Mouse (Mus musculus) liver, embryonic 14.5 days (tissue): ENCODE measurements at regions not wholly inside any gene's neighbourhood (a gene's known extent, or its start where the extent isn't known, plus 50 kb on each side); places are given as distances from the start of the nearest gene placed in this dataset.

Experiments used
- ATAC-seq: fragments of 200-750 bp; cut with Nextera tagmentation; 2 replicates; pipeline ENCODE4 v1.8.0; 2017; ENCODE audit warnings: moderate number of reproducible peaks, mild to moderate bottlenecking, moderate library complexity; ENCODE audit not compliant: insufficient read depth
- DNase-seq, 3 experiments: peaks; one replicate each; pipeline ENCODE4 v3.0.0-alpha.2; 2012 to 2013; ENCODE audit warnings: low read depth in 3 of 3, low spot score in 3 of 3
- H3K27ac ChIP-seq: fragments of 300-500 bp; sonication (generic); 2 replicates; pipeline ENCODE4 v1.5.1; 2014; ENCODE audit warnings: moderate library complexity, mild to moderate bottlenecking, control low read depth, inconsistent platforms
- H3K27me3 ChIP-seq: fragments of 300-500 bp; sonication (generic); 2 replicates; pipeline ENCODE4 v1.6.1; 2014; ENCODE audit warnings: mild to moderate bottlenecking, low read length, moderate library complexity; ENCODE audit not compliant: control insufficient read depth, insufficient read depth
- H3K36me3 ChIP-seq: fragments of 300-500 bp; sonication (generic); replicated peaks from 2 replicates; pipeline ENCODE4 v1.6.1; 2014; ENCODE audit warnings: low read depth; ENCODE audit not compliant: control insufficient read depth, insufficient read depth
- H3K4me1 ChIP-seq, 2 experiments: fragments of 200-500 bp in 1 of 2; fragments of 300-500 bp in 1 of 2; sonication (generic) in 1 of 2; replicated peaks; 2 replicates each; pipeline ENCODE4 v1.6.1; 2012 to 2014; ENCODE audit warnings: antibody characterized with exemption in 1 of 2, inconsistent platforms in 1 of 2, low read length in 1 of 2; ENCODE audit not compliant: control insufficient read depth in 2 of 2, insufficient read depth in 2 of 2
- H3K4me2 ChIP-seq: fragments of 300-500 bp; sonication (generic); 2 replicates; pipeline ENCODE4 v1.6.1; 2014; ENCODE audit warnings: low read depth, mild to moderate bottlenecking, control low read depth, moderate library complexity
- H3K4me3 ChIP-seq, 2 experiments: fragments of 200-500 bp in 1 of 2; fragments of 300-500 bp in 1 of 2; sonication (generic) in 1 of 2; 2 replicates each; pipeline ENCODE4 v1.5.1; 2012 to 2014; ENCODE audit warnings: low read depth in 2 of 2, low read length in 2 of 2, mild to moderate bottlenecking in 2 of 2, control low read depth in 1 of 2, inconsistent platforms in 1 of 2, moderate library complexity in 1 of 2; ENCODE audit not compliant: insufficient read depth in 1 of 2
- H3K9ac ChIP-seq: fragments of 300-500 bp; sonication (generic); replicated peaks from 2 replicates; pipeline ENCODE4 v1.6.1; 2014; ENCODE audit warnings: mild to moderate bottlenecking, control low read depth, moderate library complexity
- H3K9me3 ChIP-seq: fragments of 300-500 bp; sonication (generic); 2 replicates; pipeline ENCODE4 v1.6.1; 2016; ENCODE audit warnings: low read length, mixed read lengths; ENCODE audit not compliant: control insufficient read depth
- CTCF ChIP-seq: IDR thresholded peaks from 2 replicates; pipeline ENCODE4 v1.5.1; 2016; ENCODE audit warnings: antibody characterized with exemption, low read depth, control low read depth
- EP300 ChIP-seq: IDR thresholded peaks from 2 replicates; pipeline ENCODE4 v1.6.1; 2016; ENCODE audit warnings: antibody characterized with exemption, low read depth
- WGBS: fragments of 180-500 bp; shearing (Covaris S2); extraction: QIAGEN DNeasy Blood & Tissue Kit; methylation state at CpG from one replicate; pipeline ENCODE4 v1.1.7; 2014; ENCODE audit not compliant: insufficient replicate concordance; 5-methylcytosine and 5-hydroxymethylcytosine counted together

GRCm38 (mm10) chr14:105631681-105632031, 265.0 kb downstream of the Spry2 start:
- no peaks in the 10 kb centered on the region for H3K4me1 ChIP-seq
- no peaks in the 10 kb centered on the region for H3K36me3 ChIP-seq
- no peak for DNase-seq
- no peak for ATAC-seq
- H3K9ac ChIP-seq: no peak overlapping the region
- WGBS: 58% methylated on average over 5 of the region's 5 CpGs
- TF ChIP-seq EP300 (no peak), CTCF (no peak)
- no peak overlapping the region for H3K4me3 ChIP-seq
- H3K27me3 ChIP-seq: no peaks in the 10 kb centered on the region
- no peaks in the 10 kb centered on the region for H3K9me3 ChIP-seq
- no peak overlapping the region for H3K4me2 ChIP-seq
- H3K27ac ChIP-seq: no peak overlapping the region

- Histone ChIP-seq H3K9me3 (no peaks in the 10 kb centered on the region), H3K36me3 (no peaks in the 10 kb centered on the region), H3K27me3 (no peaks in the 10 kb centered on the region), H3K27ac (no peak overlapping the region), H3K4me2 (no peak overlapping the region), H3K4me3 (no peak overlapping the region), H3K9ac (no peak overlapping the region), H3K4me1 (no peaks in the 10 kb centered on the region)
- ATAC-seq (no peak), DNase-seq (no peak)
- TF ChIP-seq CTCF: no peak
- 70% methylated on average over 9 of the region's 9 CpGs for WGBS
These were observed 265.5 kb downstream of the Spry2 start for GRCm38 (mm10) chr14:105630867-105631680.

GRCm38 (mm10) chr14:105630444-105630843, 266.2 kb downstream of the Spry2 start:
- Histone ChIP-seq H3K36me3 (no peaks in the 10 kb centered on the region), H3K27me3 (no peaks in the 10 kb centered on the region), H3K27ac (no peak overlapping the region), H3K4me3 (no peak overlapping the region), H3K9ac (no peak overlapping the region), H3K9me3 (no peaks in the 10 kb centered on the region), H3K4me1 (no peaks in the 10 kb centered on the region), H3K4me2 (no peak overlapping the region)
- DNase-seq (no peak), ATAC-seq (no peak)
- TF ChIP-seq CTCF: no peak
- no peak for TF ChIP-seq EP300
- 68% methylated on average over 5 of the region's 5 CpGs for WGBS

- no peaks in the 10 kb centered on the region for H3K36me3 ChIP-seq
- H3K27me3 ChIP-seq: no peaks in the 10 kb centered on the region
- no peaks in the 10 kb centered on the region for H3K9me3 ChIP-seq
- ATAC-seq (no peak), DNase-seq (no peak)
- H3K4me1 ChIP-seq: no peaks in the 10 kb centered on the region
- no peak overlapping the region for H3K9ac ChIP-seq
- H3K4me3 ChIP-seq: no peak overlapping the region
- H3K27ac ChIP-seq: no peak overlapping the region
- no peak for TF ChIP-seq EP300
- no peak for TF ChIP-seq CTCF
- H3K4me2 ChIP-seq: no peak overlapping the region
- 49% methylated on average over 3 of the region's 3 CpGs for WGBS
These were observed 267.9 kb downstream of the Spry2 start for GRCm38 (mm10) chr14:105628673-105629072.

GRCm38 (mm10) chr14:105624387-105624786, 272.2 kb downstream of the Spry2 start:
- no peaks in the 10 kb centered on the region for H3K36me3 ChIP-seq
- no peaks in the 10 kb centered on the region for H3K9me3 ChIP-seq
- no peak for DNase-seq
- no peak overlapping the region for H3K4me2 ChIP-seq
- no peaks in the 10 kb centered on the region for H3K27me3 ChIP-seq
- no peak overlapping the region for H3K4me3 ChIP-seq
- no peak for TF ChIP-seq EP300
- H3K4me1 ChIP-seq: 0 out of 4 replicates have a peak, but pooled peaks cover 0 to 4% of the 10 kb centered on the region in 2 experiments
- H3K27ac ChIP-seq: no peak overlapping the region
- WGBS: 62% methylated on average over 7 of the region's 7 CpGs
- ATAC-seq: no peak
- no peak overlapping the region for H3K9ac ChIP-seq
